ENCODE assay signal across 24 mouse cellular contexts in genomic region chr10:62305090-62305489, GRCm38 (mm10). TPM values are rescaled to one million over a fixed set of nuclear protein-coding genes. Genes with fewer than 3 reads are reported as not detected.
DNase-seq lines count a peak whose midpoint lies in the region; ATAC-seq lines count a peak whose summit lies in the region.
"Had no signal": no experiment of that assay in that cellular context is flagged by ENCODE, and none has a peak within 500 bp of the region (broad histone marks: within the 10 kb centered on the region; RNA-seq: fewer than 3 reads in every experiment).

No protein-coding gene starts in this region.

- no peak for ATAC-seq in cerebellum, adult (ENCODE audit: insufficient number of reproducible peaks, low FRiP score, low TSS enrichment)
- ATAC-seq: forebrain, embryonic 13.5 days; forebrain, embryonic 16.5 days; hindbrain, postnatal 0 days; inflammation-experienced regulatory T-cells, adult 6 months; intestine, embryonic 16.5 days; Patski had no signal

- DNase-seq in cerebellum, adult 11-12 months, result peak; percentile 52
- DNase-seq in cerebellum, adult 9-11 months, result peak; percentile 51
- no peak for DNase-seq in cerebellum, postnatal 10 days
- peak; percentile 70 for DNase-seq in fat pad, adult 2 months (ENCODE audit: extremely low read depth, low read depth, low spot score)
- no peak for DNase-seq in embryo, embryonic 10 days (ENCODE audit: low spot score)
- no peak for DNase-seq in layer of hippocampus, postnatal 10 days (ENCODE audit: low spot score in 2 of 2)
- DNase-seq: adrenal gland, adult 2 months; adrenal gland, postnatal 14 days; B cell, adult 2 months; cerebellum, postnatal 36 days; gastrocnemius, postnatal 14 days; heart, adult 18-20 months; heart, postnatal 10 days; heart, postnatal 4 days; kidney, adult 18-20 months had no signal

RNA-seq across cellular contexts. Expression of gene Tacr2, which starts 52.9 kb away (rescaled TPM):
- under 1 TPM in 1 of 2 experiments, not detected in 1; 0.25 TPM for total RNA-seq in layer of hippocampus, postnatal 10 days (2021)
- total RNA-seq: gastrocnemius, adult 18-20 months; gastrocnemius, postnatal 14 days; gastrocnemius, postnatal 4 days; heart, adult 18-20 months; heart, postnatal 10 days; heart, postnatal 4 days; hindbrain, postnatal 0 days had no signal

Comparison
In these comparisons a context has a peak if more than half of its experiments do, and no peak if none do; other contexts are left out.
1. DNase-seq: peak in cerebellum, adult 11-12 months (single experiment), cerebellum, adult 9-11 months (single experiment) and fat pad, adult 2 months (single experiment); none in cerebellum, postnatal 10 days (0 of 2), embryo, embryonic 10 days (single experiment) and layer of hippocampus, postnatal 10 days (0 of 2).